Mouse (Mus musculus): ENCODE data around the gene Alg13. TPM values are rescaled to one million over a fixed set of nuclear protein-coding genes. Genes with fewer than 3 reads are reported as not detected.

Alg13 gene
- polyA plus RNA-seq, 1 experiment, result 2.4 TPM

Other genes with a start within 250 kb of the Alg13 start
- 0.04 TPM in 1 of 2 replicates, not detected in the other for gene A730046J19Rik, start 164.1 kb upstream of the Alg13 start, polyA plus RNA-seq (2012; rRNA removed)
- gene Trpc5os, start 138.8 kb downstream of the Alg13 start, polyA plus RNA-seq (2012; rRNA removed), result not detected in 2 replicates

All from large intestine, adult 2 months (tissue).